Mouse (Mus musculus): ENCODE measurements around the gene Mfsd5. TPM values are rescaled to one million over a fixed set of nuclear protein-coding genes. Genes with fewer than 3 reads are reported as not detected.
A peak's percentile ranks its signal among the peaks of the same experiment; 100 is the strongest.

Mfsd5 gene
- polyA plus RNA-seq, 1 experiment from 2014 or later: 67.3 TPM

GRCm38 (mm10) chr15:102249251-102249691 lies 30.0 kb upstream of the Mfsd5 start:
- 2% methylated on average over 13 of the region's 13 CpGs for WGBS
- H3K4me1 ChIP-seq: peaks cover 82% of the 10 kb centered on the region
- H3K27me3 ChIP-seq: no peaks in the 10 kb centered on the region
- peak overlapping the region; percentile 49 for H3K9ac ChIP-seq
- H3K4me3 ChIP-seq: peak overlapping the region; percentile 58
- H3K9me3 ChIP-seq: no peaks in the 10 kb centered on the region
- peaks cover 42% of the 10 kb centered on the region for H3K36me3 ChIP-seq
- peak overlapping the region; percentile 99 for H3K27ac ChIP-seq
- ATAC-seq (ENCODE audit: insufficient number of reproducible peaks, insufficient read depth, low FRiP score, low TSS enrichment, low read depth): peak; percentile 11; the same call in 1 of the 2 replicates
- peak overlapping the region; percentile 94 for H3K4me2 ChIP-seq

GRCm38 (mm10) chr15:102249967-102250366 lies 29.3 kb upstream of the Mfsd5 start:
- peak overlapping the region; percentile 58 for H3K4me3 ChIP-seq
- H3K9ac ChIP-seq: peak overlapping the region; percentile 49
- H3K4me2 ChIP-seq: peak overlapping the region; percentile 94
- H3K36me3 ChIP-seq: peaks cover 43% of the 10 kb centered on the region
- H3K9me3 ChIP-seq: no peaks in the 10 kb centered on the region
- 14% methylated on average over 9 of the region's 9 CpGs for WGBS
- peak overlapping the region; percentile 99 for H3K27ac ChIP-seq
- ATAC-seq (ENCODE audit: insufficient number of reproducible peaks, insufficient read depth, low FRiP score, low TSS enrichment, low read depth): no peak
- no peaks in the 10 kb centered on the region for H3K27me3 ChIP-seq
- H3K4me1 ChIP-seq: peaks cover 84% of the 10 kb centered on the region

- no peaks in the 10 kb centered on the region for H3K27me3 ChIP-seq
- peak overlapping the region; percentile 99 for H3K27ac ChIP-seq
- H3K4me1 ChIP-seq: peaks cover 84% of the 10 kb centered on the region
- peak overlapping the region; percentile 58 for H3K4me3 ChIP-seq
- H3K9me3 ChIP-seq: no peaks in the 10 kb centered on the region
- peak overlapping the region; percentile 94 for H3K4me2 ChIP-seq
- H3K36me3 ChIP-seq: peaks cover 43% of the 10 kb centered on the region
- no peak for ATAC-seq (ENCODE audit: insufficient number of reproducible peaks, insufficient read depth, low FRiP score, low TSS enrichment, low read depth)
- H3K9ac ChIP-seq: peak overlapping the region; percentile 49
- WGBS: 51% methylated on average over 5 of the region's 5 CpGs
Measured at GRCm38 (mm10) chr15:102250521-102250920, 28.7 kb upstream of the Mfsd5 start.

- Histone ChIP-seq H3K4me2 (peak overlapping the region; percentile 98), H3K27ac (peak overlapping the region; percentile 99), H3K9me3 (no peaks in the 10 kb centered on the region), H3K4me3 (peak overlapping the region; percentile 76), H3K27me3 (no peaks in the 10 kb centered on the region), H3K9ac (peak overlapping the region; percentile 97), H3K36me3 (peaks cover 35% of the 10 kb centered on the region), H3K4me1 (peaks cover 82% of the 10 kb centered on the region)
- WGBS: 10% methylated on average over 13 of the region's 14 CpGs
- no peak for ATAC-seq (ENCODE audit: insufficient number of reproducible peaks, insufficient read depth, low FRiP score, low TSS enrichment, low read depth)
Measured at GRCm38 (mm10) chr15:102255547-102256255, 23.6 kb upstream of the Mfsd5 start.

- Histone ChIP-seq H3K36me3 (peaks cover 25% of the 10 kb centered on the region), H3K4me1 (peaks cover 76% of the 10 kb centered on the region), H3K9me3 (no peaks in the 10 kb centered on the region), H3K4me3 (peak overlapping the region; percentile 76), H3K27ac (peak overlapping the region; percentile 99), H3K4me2 (peak overlapping the region; percentile 98), H3K27me3 (no peaks in the 10 kb centered on the region), H3K9ac (peak overlapping the region; percentile 97)
- WGBS: 3% methylated on average over 22 of the region's 22 CpGs
- no peak for ATAC-seq (ENCODE audit: insufficient number of reproducible peaks, insufficient read depth, low FRiP score, low TSS enrichment, low read depth)
Measured at GRCm38 (mm10) chr15:102256431-102257201, 22.6 kb upstream of the Mfsd5 start.

- no peaks in the 10 kb centered on the region for H3K27me3 ChIP-seq
- peaks cover 17% of the 10 kb centered on the region for H3K36me3 ChIP-seq
- peak within 1 kb of the TSS; percentile 99 for H3K27ac ChIP-seq
- peak within 1 kb of the TSS; percentile 97 for H3K9ac ChIP-seq
- peaks cover 76% of the 10 kb centered on the region for H3K4me1 ChIP-seq
- H3K9me3 ChIP-seq: no peaks in the 10 kb centered on the region
- peak within 1 kb of the TSS; percentile 76 for H3K4me3 ChIP-seq
- under 1% methylated on average over 43 of the region's 46 CpGs for WGBS
- ATAC-seq (ENCODE audit: insufficient number of reproducible peaks, insufficient read depth, low FRiP score, low TSS enrichment, low read depth): peak; percentile 57
- H3K4me2 ChIP-seq: peak within 1 kb of the TSS; percentile 98
Measured at GRCm38 (mm10) chr15:102257202-102258075, 21.8 kb upstream of the Mfsd5 start, which contains the start of gene Rarg. Gene Rarg, minus strand, starts transcription at chr15:102257517.

- H3K36me3 ChIP-seq: peaks cover 12% of the 10 kb centered on the region
- peak overlapping the region; percentile 97 for H3K9ac ChIP-seq
- peaks cover 75% of the 10 kb centered on the region for H3K4me1 ChIP-seq
- WGBS: 1% methylated on average over 12 of the region's 12 CpGs
- no peaks in the 10 kb centered on the region for H3K27me3 ChIP-seq
- H3K9me3 ChIP-seq: no peaks in the 10 kb centered on the region
- H3K4me2 ChIP-seq: peak overlapping the region; percentile 98
- H3K27ac ChIP-seq: peak overlapping the region; percentile 99
- peak overlapping the region; percentile 76 for H3K4me3 ChIP-seq
- ATAC-seq (ENCODE audit: insufficient number of reproducible peaks, insufficient read depth, low FRiP score, low TSS enrichment, low read depth): peak; percentile 48; the same call in 1 of the 2 replicates
Measured at GRCm38 (mm10) chr15:102258076-102258470, 21.2 kb upstream of the Mfsd5 start.

GRCm38 (mm10) chr15:102258581-102259253 lies 20.5 kb upstream of the Mfsd5 start:
- 4% methylated on average over 11 of the region's 11 CpGs for WGBS
- peak; percentile 60 for ATAC-seq (ENCODE audit: insufficient number of reproducible peaks, insufficient read depth, low FRiP score, low TSS enrichment, low read depth)
- peak overlapping the region; percentile 99 for H3K27ac ChIP-seq
- peak overlapping the region; percentile 98 for H3K4me2 ChIP-seq
- peak overlapping the region; percentile 76 for H3K4me3 ChIP-seq
- peaks cover 7% of the 10 kb centered on the region for H3K36me3 ChIP-seq
- H3K9me3 ChIP-seq: no peaks in the 10 kb centered on the region
- no peaks in the 10 kb centered on the region for H3K27me3 ChIP-seq
- peak overlapping the region; percentile 97 for H3K9ac ChIP-seq
- peaks cover 73% of the 10 kb centered on the region for H3K4me1 ChIP-seq

- 36% methylated on average over 7 of the region's 7 CpGs for whole genome bisulfite sequencing
Measured at GRCm38 (mm10) chr15:102262582-102262981, 16.7 kb upstream of the Mfsd5 start.

GRCm38 (mm10) chr15:102263037-102263436 lies 16.2 kb upstream of the Mfsd5 start:
- no peaks in the 10 kb centered on the region for H3K36me3 ChIP-seq
- WGBS: 77% methylated on average over 2 of the region's 2 CpGs
- no peak overlapping the region for H3K4me3 ChIP-seq
- no peaks in the 10 kb centered on the region for H3K27me3 ChIP-seq
- H3K9ac ChIP-seq: no peak overlapping the region
- H3K4me2 ChIP-seq: no peak overlapping the region
- H3K4me1 ChIP-seq: peaks cover 43% of the 10 kb centered on the region
- no peaks in the 10 kb centered on the region for H3K9me3 ChIP-seq
- no peak for ATAC-seq (ENCODE audit: insufficient number of reproducible peaks, insufficient read depth, low FRiP score, low TSS enrichment, low read depth)
- peak overlapping the region; percentile 75 for H3K27ac ChIP-seq

More at GRCm38 (mm10) chr15:102262582-102262981, 16.7 kb upstream of the Mfsd5 start:
- Histone ChIP-seq H3K27me3 (no peaks in the 10 kb centered on the region), H3K9ac (peak overlapping the region; percentile 27; the same call in 1 of the 2 replicates), H3K27ac (peak overlapping the region; percentile 75), H3K9me3 (no peaks in the 10 kb centered on the region), H3K4me2 (peak overlapping the region; percentile 26), H3K36me3 (no peaks in the 10 kb centered on the region), H3K4me1 (peaks cover 48% of the 10 kb centered on the region), H3K4me3 (no peak overlapping the region)
- ATAC-seq (ENCODE audit: insufficient number of reproducible peaks, insufficient read depth, low FRiP score, low TSS enrichment, low read depth): 0 out of 2 replicates have a peak, but pooled peaks have one; percentile 30
